Mouse (Mus musculus) macrophage (primary cell): Measurements from ENCODE around the gene Cd82. TPM values are rescaled to one million over a fixed set of nuclear protein-coding genes. Genes with fewer than 3 reads are reported as not detected.

Experiments
- H3K27ac ChIP-seq: fragments of 350-480 bp; formaldehyde crosslinking; 2 replicates; pipeline ENCODE4 v1.9.0; 2021
- H3K36me3 ChIP-seq: fragments of 350-480 bp; formaldehyde crosslinking; 2 replicates; pipeline ENCODE4 v1.9.0; 2021; ENCODE audit errors: inconsistent target
- H3K4me3 ChIP-seq: fragments of 350-480 bp; formaldehyde crosslinking; 2 replicates; pipeline ENCODE4 v1.9.0; 2021; ENCODE audit errors: inconsistent target
- H3K79me2 ChIP-seq: fragments of 350-480 bp; formaldehyde crosslinking; 2 replicates; pipeline ENCODE4 v1.9.0; 2021; ENCODE audit errors: inconsistent target
- WGBS: methylation state at CpG from one replicate; pipeline ENCODE4 v1.1.7; 2026; ENCODE audit warnings: inconsistent platforms; ENCODE audit not compliant: missing documents; 5-methylcytosine and 5-hydroxymethylcytosine counted together
- polyA plus RNA-seq: library from polyadenylated mRNA; stranded (reverse); fragments of 250-400 nt; gene quantifications from 3 replicates; pipeline ENCODE4 v1.2.4, GENCODE M21; 2018; ENCODE audit warnings: inconsistent platforms

Cd82 gene
- polyA plus RNA-seq, 1 experiment from 2014 or later, result 48.2 TPM

GRCm38 (mm10) chr2:93424307-93424984 is 38.5 kb downstream of the Cd82 start:
- Histone ChIP-seq H3K27ac (no peak overlapping the region), H3K79me2 (no peaks in the 10 kb centered on the region), H3K36me3 (peaks cover 11% of the 10 kb centered on the region; the same call in 1 of the 2 replicates), H3K4me3 (no peak overlapping the region)
- 61% methylated on average over 9 of the region's 9 CpGs for WGBS

- 39% methylated on average over 7 of the region's 7 CpGs for WGBS
- Histone ChIP-seq H3K27ac (no peak overlapping the region), H3K79me2 (no peaks in the 10 kb centered on the region), H3K36me3 (0 out of 2 replicates have a peak, but pooled peaks cover 5% of the 10 kb centered on the region), H3K4me3 (no peak overlapping the region)
These were observed 41.6 kb downstream of the Cd82 start for GRCm38 (mm10) chr2:93421320-93421719.

- Histone ChIP-seq H3K36me3 (0 out of 2 replicates have a peak, but pooled peaks cover 5% of the 10 kb centered on the region), H3K27ac (no peak overlapping the region), H3K4me3 (no peak overlapping the region), H3K79me2 (no peaks in the 10 kb centered on the region)
- 93% methylated on average over 12 of the region's 12 CpGs for WGBS
These were observed 43.0 kb downstream of the Cd82 start for GRCm38 (mm10) chr2:93419971-93420370.

GRCm38 (mm10) chr2:93418396-93418795 is 44.5 kb downstream of the Cd82 start:
- Histone ChIP-seq H3K27ac (no peak overlapping the region), H3K4me3 (no peak overlapping the region), H3K79me2 (no peaks in the 10 kb centered on the region), H3K36me3 (0 out of 2 replicates have a peak, but pooled peaks cover 5% of the 10 kb centered on the region)
- 55% methylated on average over 8 of the region's 8 CpGs for WGBS

GRCm38 (mm10) chr2:93416874-93417709 is 45.8 kb downstream of the Cd82 start:
- H3K36me3 ChIP-seq, result 0 out of 2 replicates have a peak, but pooled peaks cover 5% of the 10 kb centered on the region
- no peak overlapping the region for H3K4me3 ChIP-seq
- no peaks in the 10 kb centered on the region for H3K79me2 ChIP-seq
- no peak overlapping the region for H3K27ac ChIP-seq
- WGBS, result 85% methylated on average over 11 of the region's 12 CpGs

GRCm38 (mm10) chr2:93415281-93415680 is 47.7 kb downstream of the Cd82 start:
- 48% methylated on average over 5 of the region's 5 CpGs for WGBS
- H3K4me3 ChIP-seq, result no peak overlapping the region
- no peaks in the 10 kb centered on the region for H3K79me2 ChIP-seq
- 0 out of 2 replicates have a peak, but pooled peaks cover 4% of the 10 kb centered on the region for H3K36me3 ChIP-seq
- H3K27ac ChIP-seq, result no peak overlapping the region

- WGBS, result 84% methylated on average over 9 of the region's 9 CpGs
- Histone ChIP-seq H3K4me3 (no peak overlapping the region), H3K36me3 (no peaks in the 10 kb centered on the region), H3K27ac (no peak overlapping the region), H3K79me2 (no peaks in the 10 kb centered on the region)
These were observed 48.8 kb downstream of the Cd82 start for GRCm38 (mm10) chr2:93414163-93414562.

GRCm38 (mm10) chr2:93413367-93414014 is 49.4 kb downstream of the Cd82 start:
- Histone ChIP-seq H3K27ac (no peak overlapping the region), H3K4me3 (no peak overlapping the region), H3K79me2 (no peaks in the 10 kb centered on the region), H3K36me3 (no peaks in the 10 kb centered on the region)
- WGBS, result 47% methylated on average over 7 of the region's 7 CpGs

- Histone ChIP-seq H3K4me3 (no peak overlapping the region), H3K36me3 (no peaks in the 10 kb centered on the region), H3K79me2 (no peaks in the 10 kb centered on the region), H3K27ac (no peak overlapping the region)
- WGBS, result 71% methylated on average over 4 of the region's 4 CpGs
These were observed 50.8 kb downstream of the Cd82 start for GRCm38 (mm10) chr2:93412101-93412500.

- 56% methylated on average over 12 of the region's 12 CpGs for WGBS
- no peak overlapping the region for H3K4me3 ChIP-seq
- no peaks in the 10 kb centered on the region for H3K79me2 ChIP-seq
- H3K27ac ChIP-seq, result no peak overlapping the region
- H3K36me3 ChIP-seq, result no peaks in the 10 kb centered on the region
These were observed 51.9 kb downstream of the Cd82 start for GRCm38 (mm10) chr2:93410899-93411570.

- Histone ChIP-seq H3K79me2 (no peaks in the 10 kb centered on the region), H3K36me3 (no peaks in the 10 kb centered on the region), H3K4me3 (no peak overlapping the region), H3K27ac (no peak overlapping the region)
- WGBS, result 80% methylated on average over 7 of the region's 7 CpGs
These were observed 57.9 kb downstream of the Cd82 start for GRCm38 (mm10) chr2:93405017-93405425.

GRCm38 (mm10) chr2:93404169-93404568 is 58.8 kb downstream of the Cd82 start:
- no peak overlapping the region for H3K27ac ChIP-seq
- H3K79me2 ChIP-seq, result no peaks in the 10 kb centered on the region
- no peaks in the 10 kb centered on the region for H3K36me3 ChIP-seq
- 43% methylated on average over 3 of the region's 4 CpGs for WGBS
- H3K4me3 ChIP-seq, result no peak overlapping the region

- no peaks in the 10 kb centered on the region for H3K36me3 ChIP-seq
- H3K4me3 ChIP-seq, result no peak overlapping the region
- H3K79me2 ChIP-seq, result no peaks in the 10 kb centered on the region
- no peak overlapping the region for H3K27ac ChIP-seq
- WGBS, result 84% methylated on average over 6 of the region's 6 CpGs
These were observed 59.7 kb downstream of the Cd82 start for GRCm38 (mm10) chr2:93403267-93403666.

- 81% methylated on average over 6 of the region's 6 CpGs for WGBS
- no peak overlapping the region for H3K4me3 ChIP-seq
- H3K36me3 ChIP-seq, result no peaks in the 10 kb centered on the region
- H3K27ac ChIP-seq, result no peak overlapping the region
- H3K79me2 ChIP-seq, result no peaks in the 10 kb centered on the region
These were observed 71.7 kb downstream of the Cd82 start for GRCm38 (mm10) chr2:93391198-93391597.
